In genomic region chr7:4431548-4431947, GRCm38 (mm10) we compare ENCODE assay signal across 9 mouse cellular contexts. TPM values are rescaled to one million over a fixed set of nuclear protein-coding genes. Genes with fewer than 3 reads are reported as not detected.
A peak's percentile ranks its signal among the peaks of the same experiment; 100 is the strongest.
DNase-seq lines count a peak whose midpoint lies in the region; ATAC-seq and TF ChIP-seq lines count a peak whose summit lies in the region.
"Had no signal": no experiment of that assay in that cellular context is flagged by ENCODE, and none has a peak within 500 bp of the region (broad histone marks: within the 10 kb centered on the region; RNA-seq: fewer than 3 reads in every experiment).

No protein-coding gene starts in this region.

- H3K27me3 ChIP-seq in hindbrain, embryonic 10.5 days (ENCODE audit: insufficient read depth, poor library complexity, severe bottlenecking) = no peaks in the 10 kb centered on the region
- no peaks in the 10 kb centered on the region for H3K27me3 ChIP-seq in hindbrain, embryonic 16.5 days (replicated peaks; ENCODE audit: control insufficient read depth, insufficient read depth, low read length)
- H3K27me3 ChIP-seq in heart, postnatal 0 days (ENCODE audit: control insufficient read depth, insufficient read depth, low read length) = no peaks in the 10 kb centered on the region

- no peak overlapping the region for H3K9ac ChIP-seq in hindbrain, embryonic 16.5 days (ENCODE audit: low read depth, low read length)
- no peak overlapping the region for H3K9ac ChIP-seq in heart, postnatal 0 days (replicated peaks; ENCODE audit: low read depth, low read length)

- 83% methylated on average over 6 of the region's 6 CpGs for WGBS in hindbrain, embryonic 10.5 days
- WGBS in hindbrain, embryonic 16.5 days = 83% methylated on average over 6 of the region's 6 CpGs
- 82% methylated on average over 6 of the region's 6 CpGs for WGBS in heart, postnatal 0 days

- TF ChIP-seq CTCF in heart, postnatal 0 days (IDR thresholded peaks at IDR 0.05; ENCODE audit: low read depth) = peak; percentile 92

- H3K4me3 ChIP-seq in hindbrain, embryonic 10.5 days = no peak overlapping the region
- no peak overlapping the region for H3K4me3 ChIP-seq in hindbrain, embryonic 16.5 days (ENCODE audit: low read length)
- no peak overlapping the region for H3K4me3 ChIP-seq in heart, postnatal 0 days (ENCODE audit: low read depth, low read length)

- no peak for ATAC-seq in hindbrain, embryonic 16.5 days
- no peak for ATAC-seq in heart, postnatal 0 days (ENCODE audit: insufficient read depth, low read depth)

- intact Hi-C loops in left cerebral cortex, postnatal 14 days (cut with DNase I) = loop anchor here (5.0 kb wide), 1 partner anchor 41 kb away; no protein-coding TSS in a partner anchor

- no peak overlapping the region for H3K4me2 ChIP-seq in hindbrain, embryonic 16.5 days (ENCODE audit: low read length)
- no peak overlapping the region for H3K4me2 ChIP-seq in heart, postnatal 0 days (ENCODE audit: low read depth, low read length)

- no peaks in the 10 kb centered on the region for H3K4me1 ChIP-seq in hindbrain, embryonic 10.5 days (replicated peaks)
- H3K4me1 ChIP-seq in hindbrain, embryonic 16.5 days (ENCODE audit: control insufficient read depth, insufficient read depth, low read depth, low read length) = no peaks in the 10 kb centered on the region
- no peaks in the 10 kb centered on the region for H3K4me1 ChIP-seq in heart, postnatal 0 days (ENCODE audit: control insufficient read depth, insufficient read depth)

- no peak for TF ChIP-seq EP300 in heart, postnatal 0 days (IDR thresholded peaks at IDR 0.05; ENCODE audit: low read depth)

- H3K36me3 ChIP-seq in hindbrain, embryonic 10.5 days = peaks cover 95% of the 10 kb centered on the region
- peaks cover 59% of the 10 kb centered on the region for H3K36me3 ChIP-seq in hindbrain, embryonic 16.5 days (ENCODE audit: control insufficient read depth, insufficient read depth, low read length)
- H3K36me3 ChIP-seq in heart, postnatal 0 days (replicated peaks; ENCODE audit: control insufficient read depth, insufficient read depth, low read length) = peaks cover 78% of the 10 kb centered on the region

- peaks cover 2% of the 10 kb centered on the region; the same call in 1 of the 2 replicates for H3K9me3 ChIP-seq in hindbrain, embryonic 10.5 days
- no peaks in the 10 kb centered on the region for H3K9me3 ChIP-seq in hindbrain, embryonic 16.5 days (ENCODE audit: control insufficient read depth, low read length)
- H3K9me3 ChIP-seq in heart, postnatal 0 days (replicated peaks; ENCODE audit: control insufficient read depth, low read length) = no peaks in the 10 kb centered on the region

- peak; percentile 79 for DNase-seq in hindbrain, embryonic 10.5 days (ENCODE audit: low spot score)
- peak; percentile 44 for DNase-seq in MN1 (ENCODE audit: low spot score)
- peak; percentile 58 to 71 for DNase-seq in cerebellum, postnatal 25 days
- DNase-seq in heart, postnatal 0 days (ENCODE audit: low spot score) = peak; percentile 42
- DNase-seq in left cerebral cortex, postnatal 14 days (ENCODE audit: low spot score in 2 of 2) = peak; percentile 80 to 82
- peak; percentile 65 for DNase-seq in ovary, postnatal 36 days (ENCODE audit: low spot score)
- DNase-seq in thymus, postnatal 14 days = peak; percentile 81

- no peak overlapping the region for H3K27ac ChIP-seq in hindbrain, embryonic 10.5 days
- no peak overlapping the region for H3K27ac ChIP-seq in hindbrain, embryonic 16.5 days (ENCODE audit: low read depth, low read length)
- H3K27ac ChIP-seq in heart, postnatal 0 days (ENCODE audit: low read depth) = no peak overlapping the region

RNA-seq across cellular contexts. Expression of gene Rdh13, which starts 13.9 kb away (rescaled TPM):
- 30.6 and 34.1 TPM in 2 replicates for polyA plus RNA-seq in hindbrain, embryonic 10.5 days (2016; fragmentation: Nextera tagmentation; extraction: Ambion mirVana)
- polyA plus RNA-seq in hindbrain, embryonic 16.5 days (2015; fragmentation: Nextera tagmentation; extraction: Ambion mirVana) = 43.3 and 43.5 TPM in 2 replicates
- 19.4 and 70.3 TPM in 2 replicates for total RNA-seq in heart, postnatal 0 days (2014; rRNA removed; ENCODE audit: low replicate concordance)
- 24.9 and 28.0 TPM in 2 replicates for polyA plus RNA-seq in heart, postnatal 0 days (2015; fragmentation: Nextera tagmentation; extraction: Ambion mirVana)
- total RNA-seq in left cerebral cortex, postnatal 14 days (2021) = 10 to 100 TPM; 27.1 to 29.4 TPM

RNA-seq across cellular contexts. Expression of gene Eps8l1, which starts 28.9 kb away (rescaled TPM):
- 2.8 and 5.4 TPM in 2 replicates for polyA plus RNA-seq in hindbrain, embryonic 10.5 days (2016; fragmentation: Nextera tagmentation; extraction: Ambion mirVana)
- 16.3 and 16.5 TPM in 2 replicates for polyA plus RNA-seq in hindbrain, embryonic 16.5 days (2015; fragmentation: Nextera tagmentation; extraction: Ambion mirVana)
- 0.88 and 6.1 TPM in 2 replicates for total RNA-seq in heart, postnatal 0 days (2014; rRNA removed; ENCODE audit: low replicate concordance)
- 1.00 and 4.0 TPM in 2 replicates for polyA plus RNA-seq in heart, postnatal 0 days (2015; fragmentation: Nextera tagmentation; extraction: Ambion mirVana)
- total RNA-seq in left cerebral cortex, postnatal 14 days (2021) = 1 to 10 TPM; 3.3 to 5.1 TPM

RNA-seq across cellular contexts. Expression of gene Gp6, which starts 34.0 kb away (rescaled TPM):
- polyA plus RNA-seq in hindbrain, embryonic 10.5 days (2016; fragmentation: Nextera tagmentation; extraction: Ambion mirVana) = 0.10 and 0.50 TPM in 2 replicates
- 0.04 and 0.05 TPM in 2 replicates for polyA plus RNA-seq in hindbrain, embryonic 16.5 days (2015; fragmentation: Nextera tagmentation; extraction: Ambion mirVana)
- 0.08 TPM in 1 of 2 replicates, not detected in the other for total RNA-seq in heart, postnatal 0 days (2014; rRNA removed; ENCODE audit: low replicate concordance)
- polyA plus RNA-seq in heart, postnatal 0 days (2015; fragmentation: Nextera tagmentation; extraction: Ambion mirVana) = 0.08 TPM in 1 of 2 replicates, not detected in the other
- under 1 TPM in 1 of 2 experiments, not detected in 1; 0.13 TPM for total RNA-seq in left cerebral cortex, postnatal 14 days (2021)
- polyA plus RNA-seq: neural tube, embryonic 14.5 days had no signal
